Mouse (Mus musculus): ENCODE data around the gene Hcn2. TPM values are rescaled to one million over a fixed set of nuclear protein-coding genes. Genes with fewer than 3 reads are reported as not detected.
A peak's percentile ranks its signal among the peaks of the same experiment; 100 is the strongest.

Gene Hcn2
- polyA plus RNA-seq, 1 experiment: 4.7 TPM

DNA sequence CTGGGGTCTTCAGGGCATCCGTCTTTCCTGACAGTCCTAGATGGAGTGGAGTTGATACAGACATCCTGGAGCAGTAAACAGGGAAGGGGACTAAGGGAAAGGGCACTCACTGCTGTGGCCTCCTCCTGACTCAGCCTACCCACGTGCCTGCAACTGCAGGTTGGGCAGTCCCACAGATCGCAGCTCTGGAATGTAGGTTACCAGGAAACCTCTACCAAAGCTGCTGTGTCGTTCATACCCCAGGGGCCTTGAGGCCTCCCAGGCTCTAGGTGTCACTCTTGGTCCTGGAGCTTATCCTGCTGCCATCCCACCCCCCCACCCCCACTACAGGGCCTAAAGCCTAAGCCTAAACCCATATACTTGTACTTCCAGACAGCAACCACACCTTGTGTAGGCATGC lies 8.7 kb upstream of the Hcn2 start:
- no peak overlapping the region for H3K4me3 ChIP-seq (ENCODE audit: control insufficient read depth, insufficient read depth, low read length)
- no peak for TF ChIP-seq POLR2A (IDR thresholded peaks at IDR 0.05; ENCODE audit: control insufficient read depth, extremely low read depth, insufficient read depth, low read length, poor library complexity)
- TF ChIP-seq CTCF (IDR thresholded peaks at IDR 0.05; ENCODE audit: borderline replicate concordance, control insufficient read depth, extremely low read depth, insufficient read depth, low read length, poor library complexity): no peak
- H3K27me3 ChIP-seq (ENCODE audit: control insufficient read depth, insufficient read depth, low read length): no peaks in the 10 kb centered on the region
- no peak for DNase-seq
- no peak overlapping the region for H3K27ac ChIP-seq (ENCODE audit: control insufficient read depth, insufficient read depth, low read length)
- peaks cover 13% of the 10 kb centered on the region; the same call in 1 of the 2 replicates for H3K36me3 ChIP-seq (ENCODE audit: control insufficient read depth, insufficient read depth, low read length)
- H3K4me1 ChIP-seq (replicated peaks; ENCODE audit: control insufficient read depth, insufficient read depth, low read length): peaks cover 21% of the 10 kb centered on the region
- WGBS: 77% methylated on average over 4 of the region's 4 CpGs

DNA sequence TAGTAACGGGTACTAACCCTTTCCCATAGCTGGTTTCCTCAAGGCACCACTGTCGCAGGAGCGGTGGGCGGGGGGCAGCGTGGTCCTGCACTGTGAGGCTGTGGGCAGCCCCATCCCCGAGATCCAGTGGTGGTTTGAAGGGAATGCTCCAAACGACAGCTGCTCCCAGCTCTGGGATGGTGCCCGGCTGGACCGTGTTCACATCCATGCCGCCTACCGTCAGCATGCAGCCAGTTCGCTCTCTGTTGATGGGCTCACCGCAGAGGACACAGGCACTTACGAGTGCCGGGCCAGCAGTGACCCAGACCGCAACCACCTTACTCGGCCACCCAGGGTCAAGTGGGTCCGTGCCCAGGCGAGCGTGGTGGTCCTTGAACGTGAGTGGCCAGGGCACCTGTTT lies 7.8 kb upstream of the Hcn2 start:
- Histone ChIP-seq H3K27me3 (ENCODE audit: control insufficient read depth, insufficient read depth, low read length) (no peaks in the 10 kb centered on the region), H3K4me3 (ENCODE audit: control insufficient read depth, insufficient read depth, low read length) (no peak overlapping the region), H3K4me1 (replicated peaks; ENCODE audit: control insufficient read depth, insufficient read depth, low read length) (peaks cover 21% of the 10 kb centered on the region), H3K36me3 (ENCODE audit: control insufficient read depth, insufficient read depth, low read length) (peaks cover 13% of the 10 kb centered on the region; the same call in 1 of the 2 replicates), H3K27ac (ENCODE audit: control insufficient read depth, insufficient read depth, low read length) (no peak overlapping the region)
- DNase-seq: no peak
- TF ChIP-seq POLR2A (IDR thresholded peaks at IDR 0.05; ENCODE audit: control insufficient read depth, extremely low read depth, insufficient read depth, low read length, poor library complexity): no peak
- no peak for TF ChIP-seq CTCF (IDR thresholded peaks at IDR 0.05; ENCODE audit: borderline replicate concordance, control insufficient read depth, extremely low read depth, insufficient read depth, low read length, poor library complexity)
- 97% methylated on average over 21 of the region's 21 CpGs for WGBS

DNA sequence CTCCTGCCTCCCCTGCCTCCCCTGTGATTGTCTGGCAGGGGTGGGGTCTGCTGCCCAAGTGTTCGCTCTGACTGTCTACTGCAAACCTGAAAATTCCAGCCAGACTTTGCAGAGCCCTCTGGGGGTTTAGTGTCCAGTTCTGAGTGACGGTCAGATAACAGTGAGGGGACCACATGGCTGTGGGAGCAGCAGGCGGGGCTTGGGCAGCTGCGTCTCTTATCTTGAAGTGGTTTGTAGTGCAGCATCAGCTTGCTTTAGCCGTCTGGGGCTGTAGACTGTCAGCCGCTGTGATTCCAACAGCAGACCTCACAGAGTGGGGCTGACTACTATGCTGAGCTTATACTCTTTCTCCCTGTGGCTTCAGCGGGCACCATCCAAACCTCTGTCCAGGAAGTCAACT lies 7.1 kb upstream of the Hcn2 start:
- Histone ChIP-seq H3K4me3 (ENCODE audit: control insufficient read depth, insufficient read depth, low read length) (no peak overlapping the region), H3K27me3 (ENCODE audit: control insufficient read depth, insufficient read depth, low read length) (no peaks in the 10 kb centered on the region; the same call in 1 of the 2 replicates), H3K36me3 (ENCODE audit: control insufficient read depth, insufficient read depth, low read length) (peaks cover 13% of the 10 kb centered on the region; the same call in 1 of the 2 replicates), H3K27ac (ENCODE audit: control insufficient read depth, insufficient read depth, low read length) (no peak overlapping the region), H3K4me1 (replicated peaks; ENCODE audit: control insufficient read depth, insufficient read depth, low read length) (peaks cover 21% of the 10 kb centered on the region)
- TF ChIP-seq CTCF (IDR thresholded peaks at IDR 0.05; ENCODE audit: borderline replicate concordance, control insufficient read depth, extremely low read depth, insufficient read depth, low read length, poor library complexity): no peak
- TF ChIP-seq POLR2A (IDR thresholded peaks at IDR 0.05; ENCODE audit: control insufficient read depth, extremely low read depth, insufficient read depth, low read length, poor library complexity): no peak
- WGBS: 89% methylated on average over 7 of the region's 7 CpGs
- no peak for DNase-seq

DNA sequence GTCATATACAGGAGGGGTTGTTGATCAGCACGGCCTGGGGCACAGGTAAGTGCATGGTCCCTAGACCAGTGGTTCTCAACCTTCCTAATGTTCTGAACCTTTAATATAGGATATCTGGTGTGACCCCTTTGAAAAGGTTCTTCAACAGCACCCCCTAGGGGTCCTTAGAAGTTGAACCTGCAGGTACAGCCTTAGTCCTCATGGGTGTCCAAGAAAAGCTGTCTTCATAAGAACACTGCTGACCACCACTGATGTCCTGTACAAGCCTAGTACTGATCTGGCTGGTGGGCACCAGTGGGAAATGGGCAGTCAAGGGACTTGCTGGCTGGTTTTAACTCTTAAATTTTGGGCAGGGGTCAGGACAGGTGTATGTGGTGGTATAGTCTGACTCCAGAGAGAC lies 4.4 kb upstream of the Hcn2 start:
- peaks cover 7% of the 10 kb centered on the region for H3K4me1 ChIP-seq (replicated peaks; ENCODE audit: control insufficient read depth, insufficient read depth, low read length)
- H3K27ac ChIP-seq (ENCODE audit: control insufficient read depth, insufficient read depth, low read length): no peak overlapping the region
- H3K36me3 ChIP-seq (ENCODE audit: control insufficient read depth, insufficient read depth, low read length): peaks cover 13% of the 10 kb centered on the region; the same call in 1 of the 2 replicates
- 97% methylated on average over 1 of the region's 1 CpGs for WGBS
- TF ChIP-seq CTCF (IDR thresholded peaks at IDR 0.05; ENCODE audit: borderline replicate concordance, control insufficient read depth, extremely low read depth, insufficient read depth, low read length, poor library complexity): no peak
- no peak for TF ChIP-seq POLR2A (IDR thresholded peaks at IDR 0.05; ENCODE audit: control insufficient read depth, extremely low read depth, insufficient read depth, low read length, poor library complexity)
- peak; percentile 26 for DNase-seq
- no peak overlapping the region for H3K4me3 ChIP-seq (ENCODE audit: control insufficient read depth, insufficient read depth, low read length)
- peaks cover 8% of the 10 kb centered on the region; the same call in 1 of the 2 replicates for H3K27me3 ChIP-seq (ENCODE audit: control insufficient read depth, insufficient read depth, low read length)

DNA sequence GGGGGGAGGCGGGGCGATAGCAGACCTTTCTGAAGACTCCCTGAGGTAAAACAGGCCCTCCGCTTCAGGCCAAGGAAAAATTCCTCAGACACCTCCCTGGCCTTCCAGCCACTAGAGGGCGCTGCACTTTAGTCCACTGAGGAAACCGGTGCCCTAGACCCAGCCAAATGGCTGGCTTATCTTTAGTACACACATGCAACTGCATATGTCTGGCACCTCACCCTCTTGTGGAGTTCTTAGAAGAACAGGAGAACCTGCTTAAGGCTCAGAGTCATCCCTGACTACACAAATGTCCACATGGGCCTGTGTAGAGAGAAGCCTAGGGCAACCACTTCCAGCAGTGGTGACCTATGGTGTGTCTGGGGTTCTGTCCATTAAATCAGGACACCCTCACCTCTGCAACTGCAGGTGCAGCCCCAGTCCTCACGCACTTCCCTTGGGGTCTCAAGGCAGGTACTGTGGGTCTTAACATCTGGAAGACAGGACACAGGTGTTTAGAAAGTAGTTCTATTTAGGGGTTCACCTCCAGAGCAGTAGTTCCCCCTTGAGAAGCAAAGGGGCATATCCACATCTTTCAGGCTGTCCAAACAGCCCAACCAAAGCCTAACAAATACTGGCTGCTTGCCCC lies 3.8 kb upstream of the Hcn2 start:
- TF ChIP-seq CTCF (IDR thresholded peaks at IDR 0.05; ENCODE audit: borderline replicate concordance, control insufficient read depth, extremely low read depth, insufficient read depth, low read length, poor library complexity) (0 out of 2 replicates have a peak, but pooled peaks have one; percentile 55), POLR2A (IDR thresholded peaks at IDR 0.05; ENCODE audit: control insufficient read depth, extremely low read depth, insufficient read depth, low read length, poor library complexity) (no peak)
- 14% methylated on average over 6 of the region's 6 CpGs for WGBS
- Histone ChIP-seq H3K36me3 (ENCODE audit: control insufficient read depth, insufficient read depth, low read length) (peaks cover 13% of the 10 kb centered on the region; the same call in 1 of the 2 replicates), H3K4me1 (replicated peaks; ENCODE audit: control insufficient read depth, insufficient read depth, low read length) (peaks cover 9% of the 10 kb centered on the region), H3K27ac (ENCODE audit: control insufficient read depth, insufficient read depth, low read length) (no peak overlapping the region), H3K27me3 (ENCODE audit: control insufficient read depth, insufficient read depth, low read length) (peaks cover 12% of the 10 kb centered on the region; the same call in 1 of the 2 replicates), H3K4me3 (ENCODE audit: control insufficient read depth, insufficient read depth, low read length) (no peak overlapping the region)
- DNase-seq: peak; percentile 75

DNA sequence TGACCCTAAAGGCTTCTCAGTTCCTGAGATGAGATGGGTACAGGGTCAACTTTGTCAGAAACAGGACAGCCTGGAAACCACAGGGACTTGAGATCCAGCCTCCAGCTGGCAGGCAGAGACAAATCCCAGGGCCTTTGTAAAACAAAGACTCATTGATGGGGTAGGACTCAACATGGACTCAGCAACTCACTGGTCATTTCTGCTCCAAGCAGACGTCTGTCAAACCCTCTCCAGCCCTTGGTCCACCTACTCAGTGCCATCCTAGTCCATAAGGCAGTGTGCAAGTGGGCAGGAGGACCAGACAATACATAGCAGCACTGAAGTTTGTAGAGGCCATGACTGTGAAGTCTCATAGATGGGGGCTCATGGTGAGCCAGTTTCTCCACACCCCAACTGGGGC lies 3.3 kb upstream of the Hcn2 start:
- TF ChIP-seq POLR2A (IDR thresholded peaks at IDR 0.05; ENCODE audit: control insufficient read depth, extremely low read depth, insufficient read depth, low read length, poor library complexity) (no peak), CTCF (IDR thresholded peaks at IDR 0.05; ENCODE audit: borderline replicate concordance, control insufficient read depth, extremely low read depth, insufficient read depth, low read length, poor library complexity) (no peak)
- Histone ChIP-seq H3K27me3 (ENCODE audit: control insufficient read depth, insufficient read depth, low read length) (peaks cover 14% of the 10 kb centered on the region; the same call in 1 of the 2 replicates), H3K4me1 (replicated peaks; ENCODE audit: control insufficient read depth, insufficient read depth, low read length) (peaks cover 12% of the 10 kb centered on the region), H3K27ac (ENCODE audit: control insufficient read depth, insufficient read depth, low read length) (no peak overlapping the region), H3K4me3 (ENCODE audit: control insufficient read depth, insufficient read depth, low read length) (no peak overlapping the region), H3K36me3 (ENCODE audit: control insufficient read depth, insufficient read depth, low read length) (peaks cover 13% of the 10 kb centered on the region; the same call in 1 of the 2 replicates)
- no peak for DNase-seq
- WGBS: 49% methylated on average over 1 of the region's 1 CpGs

Measured in thymus, adult 2 months (tissue).